In genomic region chr7:45683396-45684050, GRCm38 (mm10) we compare ENCODE assay signal across 8 mouse cellular contexts. TPM values are rescaled to one million over a fixed set of nuclear protein-coding genes. Genes with fewer than 3 reads are reported as not detected.
DNase-seq lines count a peak whose midpoint lies in the region; ATAC-seq and TF ChIP-seq lines count a peak whose summit lies in the region.
"Had no signal": no experiment of that assay in that cellular context is flagged by ENCODE, and none has a peak within 500 bp of the region (broad histone marks: within the 10 kb centered on the region; RNA-seq: fewer than 3 reads in every experiment).

Ntn5 (plus strand) TSS chr7:45684022.

- 73% methylated on average over 7 of the region's 7 CpGs for WGBS in forebrain, embryonic 12.5 days
- WGBS in midbrain, embryonic 15.5 days = 78% methylated on average over 7 of the region's 7 CpGs

- no peak for DNase-seq in left cerebral cortex, adult 2 months (ENCODE audit: extremely low spot score in 1 of 2, low spot score in 2 of 2)
- no peak for DNase-seq in left cerebral cortex, postnatal 14 days (ENCODE audit: low spot score in 2 of 2)
- DNase-seq in cerebellum, postnatal 25 days = no peak
- DNase-seq in embryo, embryonic 10 days (ENCODE audit: low spot score) = no peak

- TF ChIP-seq POLR2A in cortical plate, adult 2 months (IDR thresholded peaks at IDR 0.05; ENCODE audit: extremely low read depth, insufficient read depth, low read length) = no peak

- peak within 1 kb of the TSS; percentile 11 for H3K4me3 ChIP-seq in left cerebral cortex, adult 2 months
- no peak within 1 kb of the TSS for H3K4me3 ChIP-seq in cortical plate, adult 2 months (ENCODE audit: insufficient read depth, low read length)
- peak within 1 kb of the TSS; percentile 21; the same call in 1 of the 2 replicates for H3K4me3 ChIP-seq in forebrain, embryonic 12.5 days (replicated peaks)
- no peak within 1 kb of the TSS for H3K4me3 ChIP-seq in midbrain, embryonic 15.5 days

- peaks cover 21% of the 10 kb centered on the region for H3K27me3 ChIP-seq in forebrain, embryonic 12.5 days
- no peaks in the 10 kb centered on the region for H3K27me3 ChIP-seq in midbrain, embryonic 15.5 days (replicated peaks)

- H3K9ac ChIP-seq in forebrain, embryonic 12.5 days = no peak within 1 kb of the TSS
- no peak within 1 kb of the TSS for H3K9ac ChIP-seq in midbrain, embryonic 15.5 days

- ATAC-seq in forebrain, embryonic 12.5 days (ENCODE audit: low FRiP score) = no peak
- no peak for ATAC-seq in midbrain, embryonic 15.5 days (replicated peaks)

- TF ChIP-seq CTCF in left cerebral cortex, adult 2 months (IDR thresholded peaks at IDR 0.05) = no peak
- TF ChIP-seq CTCF in cortical plate, adult 2 months (IDR thresholded peaks at IDR 0.05; ENCODE audit: extremely low read depth, insufficient read depth, low read length) = no peak

- H3K4me2 ChIP-seq in forebrain, embryonic 12.5 days = no peak within 1 kb of the TSS
- peak within 1 kb of the TSS; percentile 36; the same call in 1 of the 2 replicates for H3K4me2 ChIP-seq in midbrain, embryonic 15.5 days

- peak within 1 kb of the TSS; percentile 28; the same call in 1 of the 2 replicates for H3K27ac ChIP-seq in left cerebral cortex, adult 2 months
- H3K27ac ChIP-seq in cortical plate, adult 2 months (ENCODE audit: insufficient read depth, low read length) = no peak within 1 kb of the TSS
- no peak within 1 kb of the TSS for H3K27ac ChIP-seq in forebrain, embryonic 12.5 days
- H3K27ac ChIP-seq in midbrain, embryonic 15.5 days = peak within 1 kb of the TSS; percentile 70; the same call in 1 of the 2 replicates

- H3K9me3 ChIP-seq in forebrain, embryonic 12.5 days = no peaks in the 10 kb centered on the region
- H3K9me3 ChIP-seq in midbrain, embryonic 15.5 days = no peaks in the 10 kb centered on the region

- H3K36me3 ChIP-seq in forebrain, embryonic 12.5 days (replicated peaks) = no peaks in the 10 kb centered on the region
- no peaks in the 10 kb centered on the region for H3K36me3 ChIP-seq in midbrain, embryonic 15.5 days (replicated peaks)

- H3K4me1 ChIP-seq in cortical plate, adult 2 months (ENCODE audit: control insufficient read depth, insufficient read depth, low read length) = no peaks in the 10 kb centered on the region
- H3K4me1 ChIP-seq in forebrain, embryonic 12.5 days = peaks cover 15% of the 10 kb centered on the region
- H3K4me1 ChIP-seq in midbrain, embryonic 15.5 days = peaks cover 5% of the 10 kb centered on the region; the same call in 1 of the 2 replicates

- intact Hi-C loops in left cerebral cortex, adult 2 months (cut with DNase I) = loop anchor here (2.0 to 5.0 kb wide), 2 partner anchors 91 to 216 kb away; partner anchors contain the start of gene Bax
- intact Hi-C loops in left cerebral cortex, postnatal 14 days (cut with DNase I) = loop anchor here (5.0 kb wide), 1 partner anchor 86 kb away; no protein-coding TSS in a partner anchor

RNA-seq across cellular contexts. Expression of gene Ntn5, which starts in this region (rescaled TPM):
- 1 to 10 TPM; 6.4 to 6.9 TPM for total RNA-seq in left cerebral cortex, adult 2 months (2021)
- total RNA-seq in left cerebral cortex, postnatal 14 days (2021) = 1 to 10 TPM in 1 of 2 experiments, under 1 TPM in 1; 0.91 to 1.5 TPM
- 20.9 and 26.3 TPM in 2 replicates for polyA plus RNA-seq in cortical plate, adult 2 months (2012; rRNA removed)
- polyA plus RNA-seq in forebrain, embryonic 12.5 days (2016; fragmentation: Nextera tagmentation; extraction: Ambion mirVana) = 0.23 and 0.33 TPM in 2 replicates
- 0.88 and 1.3 TPM in 2 replicates for polyA plus RNA-seq in midbrain, embryonic 15.5 days (2015; fragmentation: Nextera tagmentation; extraction: Ambion mirVana)
- total RNA-seq: neutrophil, adult 5-6 weeks had no signal

Comparison
In these comparisons a context has a peak if more than half of its experiments do, and no peak if none do; other contexts are left out.
1. H3K27ac ChIP-seq: peak in left cerebral cortex, adult 2 months (single experiment) and midbrain, embryonic 15.5 days (single experiment); none in cortical plate, adult 2 months (single experiment) and forebrain, embryonic 12.5 days (single experiment).
2. H3K4me3 ChIP-seq: peak in left cerebral cortex, adult 2 months (single experiment) and forebrain, embryonic 12.5 days (single experiment); none in cortical plate, adult 2 months (single experiment) and midbrain, embryonic 15.5 days (single experiment).